Mouse (Mus musculus): ENCODE measurements around the gene Otulin.

Gene Otulin

DNA sequence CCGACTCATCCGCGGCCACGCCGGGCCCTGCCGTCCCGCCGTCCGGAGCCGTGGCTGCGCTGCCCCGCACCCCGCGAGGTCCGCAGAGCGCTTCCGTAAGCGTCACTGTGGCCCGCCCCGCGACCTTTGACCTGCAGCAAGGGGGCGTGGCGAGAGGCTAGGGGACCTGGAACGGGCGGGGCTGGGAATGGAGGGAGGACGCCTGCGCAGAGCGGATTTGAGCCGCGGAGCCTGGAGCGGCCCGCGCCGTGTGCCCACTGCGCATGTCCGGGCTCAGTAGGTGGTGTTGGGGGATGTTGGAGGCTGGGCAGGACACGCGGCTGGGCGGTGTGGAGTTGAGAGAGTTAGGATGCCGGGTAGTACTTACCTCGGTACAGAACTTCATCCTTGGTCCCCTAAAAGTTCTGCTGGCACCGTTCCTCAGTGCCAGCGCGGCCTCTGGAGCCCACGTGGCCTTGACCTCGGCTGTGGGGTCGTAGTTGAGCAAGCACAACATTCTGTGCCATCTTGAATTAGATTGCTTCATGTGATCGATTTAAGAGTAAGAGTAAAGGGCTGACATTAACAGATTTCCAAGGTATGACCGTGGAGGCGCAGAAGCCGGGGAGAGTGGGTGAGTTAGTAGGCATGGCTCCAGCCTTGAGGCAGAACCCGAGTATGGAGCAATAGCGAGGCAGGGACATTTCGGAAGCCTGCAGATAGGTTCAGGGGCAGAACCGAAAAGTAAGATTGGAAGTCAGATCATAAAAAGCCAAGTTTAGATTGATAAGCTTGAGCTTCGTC lies at the start of gene Otulin:
Gene Otulin (minus strand): TSS at position 93 of the 783 bp plus-strand sequence.
- DNase-seq = peak; percentile 97 to 99

DNA sequence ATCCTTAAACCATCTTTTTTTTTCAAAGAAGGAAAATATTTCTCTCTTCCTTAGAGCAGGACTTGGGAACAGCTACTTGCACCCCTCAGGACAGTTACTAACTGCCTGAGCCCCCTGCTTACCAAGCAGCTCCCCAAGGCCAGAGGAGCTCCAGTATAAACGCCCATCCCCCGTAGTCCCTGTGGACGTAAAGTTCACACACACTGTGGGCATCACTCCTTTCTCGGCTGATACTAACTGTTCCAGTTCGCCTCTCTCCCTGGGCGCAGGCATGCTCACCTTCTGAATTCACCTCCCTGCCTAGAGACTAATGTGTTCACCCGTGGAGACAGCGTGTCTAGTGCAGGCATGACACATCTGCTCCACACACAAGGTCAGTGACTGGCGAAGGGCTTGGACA lies 48.0 kb upstream of the Otulin start:
- no peak for DNase-seq

DNA sequence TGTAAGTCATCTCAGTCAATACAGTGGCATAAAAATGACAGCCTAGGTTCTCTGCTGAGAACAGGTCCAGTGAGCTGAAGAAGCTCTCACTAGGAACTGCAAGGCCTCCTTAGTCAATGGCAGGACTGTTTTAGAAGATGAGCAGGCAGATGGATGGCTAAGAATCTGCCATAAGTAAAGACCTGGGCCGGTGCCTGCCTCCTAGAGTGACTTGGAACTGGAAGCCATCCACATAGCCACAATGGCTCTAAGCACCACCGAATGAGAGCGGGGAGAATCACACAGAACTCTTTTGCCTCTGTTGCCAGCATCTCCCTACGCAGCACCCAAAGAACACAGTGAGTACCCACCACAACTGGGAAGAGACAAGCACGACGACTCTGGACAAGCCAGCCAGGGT lies 47.3 kb upstream of the Otulin start:
- DNase-seq = no peak

- no peak for DNase-seq
These were observed 45.7 kb upstream of the Otulin start for GRCm38 (mm10) chr15:27676211-27676610.

DNA sequence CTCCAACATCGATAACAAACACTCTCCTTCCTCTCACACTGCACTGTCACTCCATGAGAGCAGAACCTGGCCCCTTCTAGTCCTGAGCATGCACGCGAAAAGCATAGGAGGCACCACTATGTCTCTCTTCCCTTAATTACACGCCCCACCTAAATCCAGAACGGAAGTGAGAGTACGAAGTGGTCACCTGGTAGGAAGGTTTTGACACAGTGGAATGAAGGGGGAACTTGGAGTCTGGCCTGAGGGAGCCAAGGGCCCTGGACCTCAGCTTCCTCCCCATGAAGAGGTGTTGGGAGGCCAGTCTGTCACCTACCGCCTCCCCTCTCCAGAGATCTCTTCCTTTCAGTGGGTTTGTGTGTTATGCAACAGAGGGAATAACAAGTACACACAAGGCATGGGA lies 44.6 kb upstream of the Otulin start:
- no peak for DNase-seq

DNA sequence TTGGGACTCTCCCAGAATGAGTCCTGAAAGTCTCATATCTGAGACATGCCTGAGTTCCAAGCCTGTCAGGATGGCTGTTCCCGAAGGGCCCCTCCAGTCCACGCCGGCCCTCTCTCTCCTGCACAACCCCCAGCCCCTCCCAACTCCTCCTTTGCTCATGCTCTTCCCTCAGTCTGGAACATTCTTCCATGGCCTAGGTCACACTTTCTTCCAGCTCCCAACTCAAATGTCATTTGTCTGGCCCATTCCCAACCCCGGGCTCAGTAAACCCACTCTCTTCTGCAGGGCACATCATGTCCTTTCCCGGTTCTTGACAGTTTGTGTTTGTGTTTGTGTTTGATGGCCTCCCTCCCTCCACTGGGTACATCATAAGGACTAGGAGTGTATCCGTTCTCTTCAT lies 43.5 kb upstream of the Otulin start:
- no peak for DNase-seq

DNA sequence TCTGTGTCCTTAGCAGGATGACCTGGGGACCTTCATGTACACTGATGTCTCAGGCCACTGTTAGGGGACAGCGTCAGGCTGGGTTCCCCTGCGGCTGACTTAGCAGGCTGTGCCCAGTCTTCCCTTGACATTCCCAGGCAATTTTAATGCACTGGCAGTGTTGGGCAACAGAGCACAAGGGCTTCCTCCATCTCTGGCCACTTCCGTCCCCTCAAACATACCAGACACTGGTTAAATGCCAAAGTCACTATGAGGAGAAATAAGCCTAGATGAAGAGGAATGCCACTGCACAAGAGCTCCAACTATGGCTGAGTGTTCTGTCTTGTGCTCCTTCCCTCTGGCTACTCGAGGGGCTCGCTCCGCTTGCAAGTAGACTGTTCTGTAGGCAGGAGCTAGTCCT lies 42.7 kb upstream of the Otulin start:
- DNase-seq = no peak

DNA sequence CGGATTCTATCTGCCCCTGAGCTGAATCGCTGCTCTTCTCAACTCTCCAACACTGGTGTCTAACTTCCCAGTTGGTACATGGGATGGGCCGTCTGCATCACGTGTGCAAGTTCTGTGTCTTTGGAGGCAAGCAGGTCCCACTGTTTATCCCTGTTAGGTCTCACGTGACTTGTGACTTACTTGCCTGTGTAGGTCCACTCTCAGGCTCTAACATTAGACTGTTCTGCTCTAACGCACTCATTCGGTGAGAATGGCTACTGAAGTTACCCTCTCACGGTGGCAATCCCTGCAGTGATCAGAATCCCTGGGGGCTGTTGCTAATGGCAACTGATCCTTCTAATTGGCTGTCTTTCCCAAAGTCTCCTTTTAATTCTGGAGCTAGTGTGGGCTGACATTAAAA lies 41.8 kb upstream of the Otulin start:
- DNase-seq = no peak

GRCm38 (mm10) chr15:27671612-27672245 lies 41.2 kb upstream of the Otulin start:
- no peak for DNase-seq

DNA sequence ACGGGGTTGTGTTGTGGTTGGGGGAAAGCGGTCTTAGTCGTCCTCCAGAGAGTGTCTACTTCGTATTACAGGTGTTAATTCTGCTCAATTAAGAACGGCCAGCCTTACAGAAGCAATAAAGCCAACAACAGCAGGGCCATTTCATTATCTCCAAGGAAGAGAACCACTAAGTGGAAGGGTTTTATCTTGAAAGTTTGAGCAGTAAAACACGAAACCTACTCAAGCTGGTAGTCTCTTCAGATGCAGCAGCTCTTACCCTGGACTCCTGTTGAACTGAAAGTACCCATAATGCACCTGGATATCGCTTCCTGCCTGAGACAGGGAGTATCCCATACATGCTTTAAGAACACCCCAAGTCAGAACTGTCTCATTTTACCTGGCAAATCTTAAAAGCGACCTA lies 40.2 kb upstream of the Otulin start:
- no peak for DNase-seq

- DNase-seq = no peak
These were observed 39.5 kb upstream of the Otulin start for GRCm38 (mm10) chr15:27669931-27670411.

- DNase-seq = no peak
These were observed 38.8 kb upstream of the Otulin start for GRCm38 (mm10) chr15:27669276-27669675.

DNA sequence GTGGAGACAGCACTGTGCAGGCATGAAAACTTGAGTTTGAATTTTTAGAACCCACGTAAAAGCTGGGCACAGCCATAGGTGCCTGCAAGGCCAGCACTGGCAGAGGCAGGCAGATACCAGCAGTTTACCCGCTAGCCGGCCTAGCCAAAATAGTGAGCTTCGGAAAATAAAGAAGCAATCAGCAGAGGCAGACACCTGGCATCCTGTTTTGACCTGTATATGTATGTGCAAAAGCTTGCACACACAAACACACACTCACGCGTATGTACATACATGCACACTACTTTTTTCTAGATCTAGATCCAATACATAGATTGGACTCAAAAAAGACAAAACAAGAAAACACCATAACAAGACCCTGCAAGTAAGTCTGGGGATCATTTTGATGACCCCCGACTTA lies 38.1 kb upstream of the Otulin start:
- DNase-seq = no peak

GRCm38 (mm10) chr15:27668001-27668461 lies 37.5 kb upstream of the Otulin start:
- no peak for DNase-seq

- no peak for DNase-seq
These were observed 36.5 kb upstream of the Otulin start for GRCm38 (mm10) chr15:27666911-27667539.

GRCm38 (mm10) chr15:27665392-27665911 lies 35.0 kb upstream of the Otulin start:
- peak; percentile 20 to 27 for DNase-seq

GRCm38 (mm10) chr15:27664126-27664525 lies 33.6 kb upstream of the Otulin start:
- no peak for DNase-seq

DNA sequence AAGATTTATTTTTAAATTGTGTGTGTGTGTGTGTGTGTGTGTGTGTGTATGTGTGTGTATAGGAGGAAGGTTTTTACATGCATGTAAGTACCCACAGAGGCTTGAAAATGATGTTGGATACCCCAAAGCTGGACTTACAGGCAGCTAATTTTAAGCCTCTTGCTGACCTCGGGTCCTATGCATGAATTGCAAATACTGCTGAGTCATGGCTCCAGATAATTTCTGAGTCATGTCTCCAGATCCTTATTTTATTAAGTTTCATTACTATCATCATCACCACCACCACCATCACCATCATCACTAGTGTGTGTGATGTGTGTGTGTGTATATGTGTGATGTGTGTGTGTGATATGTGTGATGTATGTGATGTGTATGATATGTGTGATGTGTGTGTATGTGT lies 32.2 kb upstream of the Otulin start:
- no peak for DNase-seq

DNA sequence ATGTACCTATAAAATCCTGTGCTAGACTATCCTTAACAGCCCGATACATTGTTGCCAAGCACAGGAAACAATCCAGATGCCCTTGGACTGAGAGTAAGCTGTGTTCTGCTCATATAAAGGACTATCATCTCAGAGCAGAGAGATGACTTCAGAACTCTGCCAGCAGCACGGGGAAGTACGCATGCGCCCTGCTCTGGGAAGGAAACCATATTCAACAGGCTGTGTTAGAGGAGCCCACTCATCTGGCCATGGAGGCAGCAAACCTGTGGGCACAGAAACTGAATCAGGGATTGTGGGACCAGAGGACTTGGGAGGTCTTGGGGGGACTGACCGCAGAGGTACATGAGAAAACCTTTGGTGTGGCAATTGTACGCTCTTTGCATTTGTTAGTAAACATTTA lies 31.2 kb upstream of the Otulin start:
- no peak for DNase-seq

DNA sequence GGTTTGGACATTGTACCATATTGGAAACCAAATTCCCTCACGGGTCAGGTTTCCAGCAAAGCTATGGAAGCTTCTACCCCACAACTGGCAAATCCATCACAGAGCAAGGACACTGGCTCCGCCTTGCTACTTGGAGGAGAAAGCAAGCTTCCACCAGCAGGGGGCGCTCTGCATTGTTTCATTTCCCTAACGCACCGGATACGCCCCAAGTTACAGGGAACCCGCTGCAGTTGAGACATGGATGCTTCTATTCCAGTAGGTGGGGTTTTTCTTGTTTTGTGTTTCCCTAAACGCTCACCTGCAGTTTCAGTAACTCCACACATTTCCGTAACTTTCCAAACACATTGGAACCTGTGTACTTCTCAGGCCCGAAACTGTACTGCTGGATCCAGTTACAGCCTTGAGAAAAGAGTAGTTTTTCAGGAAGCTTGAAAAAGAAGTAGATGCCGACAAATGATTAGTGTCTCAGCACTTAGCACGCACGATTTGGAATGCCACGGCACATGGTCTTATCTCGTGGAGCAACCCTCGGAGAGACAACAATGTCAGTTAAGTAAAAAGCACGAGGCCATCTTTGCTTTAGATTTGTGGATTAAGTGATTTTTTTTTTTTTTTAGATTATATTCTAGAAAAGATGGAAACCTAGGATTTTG lies 29.2 kb upstream of the Otulin start:
- peak; percentile 62 to 88 for DNase-seq

GRCm38 (mm10) chr15:27659143-27659542 lies 28.6 kb upstream of the Otulin start:
- DNase-seq = no peak

DNA sequence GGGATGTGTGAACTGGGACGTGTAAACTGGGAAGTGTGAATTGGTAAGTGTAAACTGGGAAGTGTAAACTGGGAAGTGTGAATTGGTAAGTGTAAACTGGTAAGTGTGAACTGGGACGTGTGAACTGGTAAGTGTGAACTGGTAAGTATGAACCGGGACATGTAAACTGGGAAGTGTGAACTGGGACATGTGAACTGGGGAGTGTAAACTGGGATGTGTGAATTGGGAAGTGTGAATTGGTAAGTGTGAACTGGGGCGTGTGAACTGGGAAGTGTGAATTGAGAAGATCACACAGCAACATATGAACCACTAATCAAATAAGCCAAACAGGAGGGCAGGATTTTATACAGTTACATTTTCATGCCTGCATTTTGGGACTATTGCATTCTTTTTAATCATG lies 27.9 kb upstream of the Otulin start:
- no peak for DNase-seq

DNA sequence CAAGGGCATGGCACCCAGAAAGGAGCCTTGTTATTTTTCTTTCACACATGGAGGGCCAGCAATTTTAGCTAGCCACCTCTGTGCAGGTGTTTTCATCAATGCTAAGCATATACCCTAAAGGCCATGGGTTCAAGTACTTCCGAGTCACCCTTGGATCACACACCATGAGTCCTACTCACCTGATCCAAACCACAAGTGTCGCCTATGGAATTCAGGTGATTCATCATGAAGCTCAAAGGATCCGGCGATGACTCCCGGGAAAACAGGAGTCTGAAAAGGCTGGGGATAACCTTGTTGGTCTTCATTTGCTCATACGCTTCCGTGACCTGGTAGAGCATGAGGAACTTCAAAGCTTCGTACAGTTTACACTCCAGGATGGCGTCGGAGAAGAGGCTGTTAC lies 27.4 kb upstream of the Otulin start:
- DNase-seq = no peak

Measured in kidney, adult 8-10 months (tissue).